ENCODE assay signal across 9 mouse cellular contexts in genomic region chr16:26447594-26447993, GRCm38 (mm10). TPM values are rescaled to one million over a fixed set of nuclear protein-coding genes. Genes with fewer than 3 reads are reported as not detected.
DNase-seq lines count a peak whose midpoint lies in the region; ATAC-seq and TF ChIP-seq lines count a peak whose summit lies in the region.
"Had no signal": no experiment of that assay in that cellular context is flagged by ENCODE, and none has a peak within 500 bp of the region (broad histone marks: within the 10 kb centered on the region; RNA-seq: fewer than 3 reads in every experiment).

No protein-coding gene starts in this region.

- H3K36me3 ChIP-seq in hindbrain, embryonic 16.5 days (ENCODE audit: control insufficient read depth, insufficient read depth, low read length), result no peaks in the 10 kb centered on the region
- no peaks in the 10 kb centered on the region for H3K36me3 ChIP-seq in hindbrain, embryonic 13.5 days
- no peaks in the 10 kb centered on the region for H3K36me3 ChIP-seq in C2C12 (ENCODE audit: control insufficient read depth, insufficient read depth)
- H3K36me3 ChIP-seq in intestine, embryonic 15.5 days, result no peaks in the 10 kb centered on the region
- H3K36me3 ChIP-seq in neural tube, embryonic 15.5 days, result no peaks in the 10 kb centered on the region
- H3K36me3 ChIP-seq: limb, embryonic 13.5 days had no signal

- H3ac ChIP-seq in C2C12 (ENCODE audit: control insufficient read depth, insufficient read length, low read depth), result no peak overlapping the region

- H3K4me2 ChIP-seq in hindbrain, embryonic 16.5 days (ENCODE audit: low read length), result no peak overlapping the region
- H3K4me2 ChIP-seq in hindbrain, embryonic 13.5 days, result no peak overlapping the region
- no peak overlapping the region for H3K4me2 ChIP-seq in intestine, embryonic 15.5 days (replicated peaks)
- no peak overlapping the region for H3K4me2 ChIP-seq in neural tube, embryonic 15.5 days
- H3K4me2 ChIP-seq: limb, embryonic 13.5 days had no signal

- ATAC-seq in hindbrain, embryonic 16.5 days, result 0 out of 2 replicates have a peak, but pooled peaks have one; percentile 24
- no peak for ATAC-seq in hindbrain, embryonic 13.5 days (ENCODE audit: low FRiP score)
- peak; percentile 74 for ATAC-seq in common myeloid progenitor, adult 5-6 weeks (replicated peaks; ENCODE audit: low read depth, poor library complexity, severe bottlenecking)
- ATAC-seq in intestine, embryonic 15.5 days, result peak; percentile 58; the same call in 1 of the 2 replicates
- no peak for ATAC-seq in neural tube, embryonic 15.5 days (ENCODE audit: low FRiP score)

- no peaks in the 10 kb centered on the region for H3K79me3 ChIP-seq in C2C12 (ENCODE audit: low read depth)

- H3K27ac ChIP-seq in hindbrain, embryonic 16.5 days (ENCODE audit: low read depth, low read length), result no peak overlapping the region
- no peak overlapping the region for H3K27ac ChIP-seq in hindbrain, embryonic 13.5 days
- H3K27ac ChIP-seq in intestine, embryonic 15.5 days, result no peak overlapping the region
- no peak overlapping the region for H3K27ac ChIP-seq in neural tube, embryonic 15.5 days (replicated peaks)
- H3K27ac ChIP-seq: limb, embryonic 13.5 days had no signal

- no peaks in the 10 kb centered on the region for H3K4me1 ChIP-seq in hindbrain, embryonic 16.5 days (ENCODE audit: control insufficient read depth, insufficient read depth, low read depth, low read length)
- no peaks in the 10 kb centered on the region for H3K4me1 ChIP-seq in hindbrain, embryonic 13.5 days (replicated peaks)
- no peaks in the 10 kb centered on the region for H3K4me1 ChIP-seq in intestine, embryonic 15.5 days (replicated peaks)
- H3K4me1 ChIP-seq in neural tube, embryonic 15.5 days, result no peaks in the 10 kb centered on the region
- H3K4me1 ChIP-seq: limb, embryonic 13.5 days had no signal

- no peaks in the 10 kb centered on the region for H3K27me3 ChIP-seq in hindbrain, embryonic 16.5 days (replicated peaks; ENCODE audit: control insufficient read depth, insufficient read depth, low read length)
- no peaks in the 10 kb centered on the region for H3K27me3 ChIP-seq in hindbrain, embryonic 13.5 days
- H3K27me3 ChIP-seq in C2C12 (ENCODE audit: control insufficient read depth, insufficient read depth, insufficient read length), result no peaks in the 10 kb centered on the region
- no peaks in the 10 kb centered on the region for H3K27me3 ChIP-seq in intestine, embryonic 15.5 days (replicated peaks)
- H3K27me3 ChIP-seq in neural tube, embryonic 15.5 days (replicated peaks), result no peaks in the 10 kb centered on the region
- H3K27me3 ChIP-seq: limb, embryonic 13.5 days had no signal

- no peak overlapping the region for H3K9ac ChIP-seq in hindbrain, embryonic 16.5 days (ENCODE audit: low read depth, low read length)
- no peak overlapping the region for H3K9ac ChIP-seq in hindbrain, embryonic 13.5 days
- H3K9ac ChIP-seq in intestine, embryonic 15.5 days, result no peak overlapping the region
- H3K9ac ChIP-seq in neural tube, embryonic 15.5 days (replicated peaks), result no peak overlapping the region
- H3K9ac ChIP-seq: limb, embryonic 13.5 days had no signal

- peak; percentile 4 for DNase-seq in lung, postnatal 10 days
- DNase-seq in adrenal gland, postnatal 4 days (ENCODE audit: low spot score in 2 of 2), result no peak

- no peak overlapping the region for H3K4me3 ChIP-seq in hindbrain, embryonic 16.5 days (ENCODE audit: low read length)
- H3K4me3 ChIP-seq in hindbrain, embryonic 13.5 days, result no peak overlapping the region
- H3K4me3 ChIP-seq in C2C12 (ENCODE audit: insufficient read depth, poor library complexity, severe bottlenecking), result no peak overlapping the region
- H3K4me3 ChIP-seq in intestine, embryonic 15.5 days (replicated peaks), result no peak overlapping the region
- no peak overlapping the region for H3K4me3 ChIP-seq in neural tube, embryonic 15.5 days (replicated peaks)
- H3K4me3 ChIP-seq: limb, embryonic 13.5 days had no signal

- H3K79me2 ChIP-seq in C2C12 (ENCODE audit: control insufficient read depth, insufficient read depth), result no peaks in the 10 kb centered on the region

- 64% methylated on average over 2 of the region's 2 CpGs for WGBS in hindbrain, embryonic 16.5 days
- 66% methylated on average over 2 of the region's 2 CpGs for WGBS in hindbrain, embryonic 13.5 days
- 63% methylated on average over 2 of the region's 2 CpGs for WGBS in intestine, embryonic 15.5 days
- WGBS in neural tube, embryonic 15.5 days, result 65% methylated on average over 2 of the region's 2 CpGs

- no peaks in the 10 kb centered on the region for H3K9me3 ChIP-seq in hindbrain, embryonic 16.5 days (ENCODE audit: control insufficient read depth, low read length)
- H3K9me3 ChIP-seq in hindbrain, embryonic 13.5 days, result no peaks in the 10 kb centered on the region
- no peaks in the 10 kb centered on the region for H3K9me3 ChIP-seq in intestine, embryonic 15.5 days
- H3K9me3 ChIP-seq in neural tube, embryonic 15.5 days (replicated peaks), result no peaks in the 10 kb centered on the region
- H3K9me3 ChIP-seq: limb, embryonic 13.5 days had no signal

- no peak for TF ChIP-seq CTCF in C2C12 (IDR thresholded peaks at IDR 0.05; ENCODE audit: control insufficient read depth, insufficient read depth, insufficient read length)

TF ChIP-seq in C2C12, 6 proteins besides CTCF, POLR2A, EP300 and RAD21:
- no peak for TF ChIP-seq FOSL1 (IDR thresholded peaks at IDR 0.05; ENCODE audit: insufficient read depth, low read length, poor library complexity, severe bottlenecking)
- peak; percentile 65 for TF ChIP-seq MYOD1 (IDR thresholded peaks at IDR 0.05; ENCODE audit: control insufficient read depth, insufficient read length, low read depth)
- TF ChIP-seq CEBPB (IDR thresholded peaks at IDR 0.05; ENCODE audit: low read depth), result peak; percentile 33
- no peak for TF ChIP-seq MAX (IDR thresholded peaks at IDR 0.05)

RNA-seq across cellular contexts. Expression of gene Cldn16, which starts 15.3 kb away (rescaled TPM):
- not detected in 2 replicates for polyA plus RNA-seq in hindbrain, embryonic 16.5 days (2015; fragmentation: Nextera tagmentation; extraction: Ambion mirVana)
- polyA plus RNA-seq in hindbrain, embryonic 13.5 days (2015; fragmentation: Nextera tagmentation; extraction: Ambion mirVana), result not detected in 2 replicates
- polyA plus RNA-seq in C2C12 (2012; fragmentation: generic; extraction: Trizol), result not detected
- total RNA-seq in common myeloid progenitor, adult 5-6 weeks (2017), result not detected in 2 replicates
- polyA plus RNA-seq in intestine, embryonic 15.5 days (2015; fragmentation: Nextera tagmentation; extraction: Ambion mirVana), result not detected in 2 replicates
- total RNA-seq in adrenal gland, postnatal 4 days (2021), result 1 to 10 TPM in 1 of 2 experiments, not detected in 1; 2.4 TPM
- polyA plus RNA-seq in neural tube, embryonic 15.5 days (2015; fragmentation: Nextera tagmentation; extraction: Ambion mirVana), result not detected in 2 replicates
- polyA plus RNA-seq: limb, embryonic 13.5 days had no signal

Comparison
In these comparisons a context has a peak if more than half of its experiments do, and no peak if none do; other contexts are left out.
1. ATAC-seq: peak in hindbrain, embryonic 16.5 days (single experiment), common myeloid progenitor, adult 5-6 weeks (single experiment) and intestine, embryonic 15.5 days (single experiment); none in hindbrain, embryonic 13.5 days (single experiment) and neural tube, embryonic 15.5 days (single experiment).